Mouse (Mus musculus): ENCODE results near the gene Soga1. TPM values are rescaled to one million over a fixed set of nuclear protein-coding genes. Genes with fewer than 3 reads are reported as not detected.

Gene Soga1
- polyA plus RNA-seq, 1 experiment from 2014 or later = 7.0 TPM

DNA sequence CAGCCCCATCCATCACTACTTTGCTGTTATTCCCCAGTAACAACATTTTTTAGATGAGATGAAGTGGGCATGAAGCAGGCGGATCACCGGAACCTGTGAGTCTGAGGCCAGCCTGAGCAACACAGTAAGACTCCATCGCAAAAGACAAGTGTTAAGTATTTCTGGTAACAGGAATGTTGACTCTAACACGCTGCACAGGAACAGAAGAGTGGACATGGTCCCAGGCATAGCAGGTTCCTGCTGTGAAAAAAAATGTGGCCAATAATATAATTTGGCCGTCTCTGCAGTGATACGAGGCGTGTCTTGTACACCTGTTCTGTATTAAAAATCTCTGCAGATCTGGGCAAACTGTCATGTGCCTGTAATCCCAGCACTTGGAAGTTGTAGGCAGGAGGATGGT, 43.7 kb downstream of the Soga1 start:
- Histone ChIP-seq H3K9me3 (ENCODE audit: control insufficient read depth, low read length) (no peaks in the 10 kb centered on the region), H3K36me3 (ENCODE audit: control insufficient read depth, insufficient read depth, low read length) (peaks cover 19% of the 10 kb centered on the region; the same call in 1 of the 2 replicates)
- no peak for ATAC-seq (ENCODE audit: insufficient number of reproducible peaks, low FRiP score, low TSS enrichment, low read depth)

DNA sequence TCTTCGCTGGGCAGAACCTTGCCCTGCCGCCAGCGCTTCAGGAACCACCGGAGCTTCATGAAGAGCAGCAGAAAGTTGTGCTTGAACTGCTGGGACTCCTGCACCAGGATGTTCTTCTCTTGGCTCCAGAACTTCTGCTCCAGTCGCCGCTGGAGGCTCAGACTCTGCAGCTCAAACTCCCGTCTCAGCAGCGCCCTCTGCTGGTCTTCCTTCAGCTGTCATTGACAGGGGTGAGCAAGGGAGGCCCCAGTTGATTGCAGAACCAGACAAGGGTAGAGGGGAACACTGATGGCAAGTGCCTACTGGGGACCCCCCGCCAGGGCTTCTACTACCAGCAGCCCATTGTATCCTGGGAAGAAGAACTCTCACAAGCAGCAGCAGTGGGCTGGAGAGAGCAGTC, 48.2 kb downstream of the Soga1 start:
- Histone ChIP-seq H3K36me3 (ENCODE audit: control insufficient read depth, insufficient read depth, low read length) (peaks cover 46% of the 10 kb centered on the region), H3K4me3 (ENCODE audit: low read depth, low read length) (no peak overlapping the region), H3K27ac (replicated peaks; ENCODE audit: low read depth, low read length) (no peak overlapping the region), H3K9me3 (ENCODE audit: control insufficient read depth, low read length) (no peaks in the 10 kb centered on the region), H3K4me2 (ENCODE audit: low read depth, severe bottlenecking) (no peak overlapping the region), H3K4me1 (ENCODE audit: control insufficient read depth, insufficient read depth, low read length) (no peaks in the 10 kb centered on the region), H3K27me3 (ENCODE audit: control insufficient read depth, insufficient read depth, low read length) (no peaks in the 10 kb centered on the region), H3K9ac (ENCODE audit: low read length) (no peak overlapping the region)
- DNase-seq (ENCODE audit: low spot score) = peak; percentile 92
- no peak for ATAC-seq (ENCODE audit: insufficient number of reproducible peaks, low FRiP score, low TSS enrichment, low read depth)
- 47% methylated on average over 9 of the region's 9 CpGs for WGBS

More for the DNA sequence above, 43.7 kb downstream of the Soga1 start:
- 91% methylated on average over 7 of the region's 7 CpGs for WGBS
- H3K27ac ChIP-seq (replicated peaks; ENCODE audit: low read depth, low read length) = no peak overlapping the region
- no peak overlapping the region for H3K4me3 ChIP-seq (ENCODE audit: low read depth, low read length)
- H3K4me2 ChIP-seq (ENCODE audit: low read depth, severe bottlenecking) = no peak overlapping the region
- no peaks in the 10 kb centered on the region for H3K4me1 ChIP-seq (ENCODE audit: control insufficient read depth, insufficient read depth, low read length)
- no peaks in the 10 kb centered on the region for H3K27me3 ChIP-seq (ENCODE audit: control insufficient read depth, insufficient read depth, low read length)
- no peak overlapping the region for H3K9ac ChIP-seq (ENCODE audit: low read length)
- no peak for DNase-seq (ENCODE audit: low spot score)

DNA sequence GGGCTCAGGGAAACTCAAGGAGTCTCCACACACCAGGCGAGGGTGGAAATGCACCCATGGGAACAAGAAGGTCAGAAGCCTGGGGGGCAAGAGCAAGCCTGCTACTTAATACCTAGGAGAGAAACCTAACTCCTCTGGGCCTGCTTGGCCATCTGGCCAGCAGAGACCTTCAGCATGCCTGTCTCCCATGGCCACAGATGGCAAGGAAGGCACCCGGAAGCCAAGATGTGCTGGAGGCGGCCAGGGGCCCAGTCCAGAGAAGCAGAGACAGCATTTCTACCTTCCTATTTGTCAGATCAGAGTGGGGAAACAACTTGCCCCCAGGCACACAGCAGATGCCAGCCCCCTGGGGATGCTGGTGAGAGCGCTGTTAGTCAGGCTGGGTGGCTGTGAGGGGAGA, 50.8 kb downstream of the Soga1 start:
- no peak overlapping the region for H3K9ac ChIP-seq (ENCODE audit: low read length)
- H3K27me3 ChIP-seq (ENCODE audit: control insufficient read depth, insufficient read depth, low read length) = no peaks in the 10 kb centered on the region
- H3K36me3 ChIP-seq (ENCODE audit: control insufficient read depth, insufficient read depth, low read length) = peaks cover 63% of the 10 kb centered on the region
- ATAC-seq (ENCODE audit: insufficient number of reproducible peaks, low FRiP score, low TSS enrichment, low read depth) (no peak), DNase-seq (ENCODE audit: low spot score) (no peak)
- H3K4me1 ChIP-seq (ENCODE audit: control insufficient read depth, insufficient read depth, low read length) = no peaks in the 10 kb centered on the region
- H3K4me2 ChIP-seq (ENCODE audit: low read depth, severe bottlenecking) = no peak overlapping the region
- 93% methylated on average over 4 of the region's 4 CpGs for WGBS
- H3K9me3 ChIP-seq (ENCODE audit: control insufficient read depth, low read length) = no peaks in the 10 kb centered on the region; the same call in 1 of the 2 replicates
- H3K4me3 ChIP-seq (ENCODE audit: low read depth, low read length) = no peak overlapping the region
- no peak overlapping the region for H3K27ac ChIP-seq (replicated peaks; ENCODE audit: low read depth, low read length)

DNA sequence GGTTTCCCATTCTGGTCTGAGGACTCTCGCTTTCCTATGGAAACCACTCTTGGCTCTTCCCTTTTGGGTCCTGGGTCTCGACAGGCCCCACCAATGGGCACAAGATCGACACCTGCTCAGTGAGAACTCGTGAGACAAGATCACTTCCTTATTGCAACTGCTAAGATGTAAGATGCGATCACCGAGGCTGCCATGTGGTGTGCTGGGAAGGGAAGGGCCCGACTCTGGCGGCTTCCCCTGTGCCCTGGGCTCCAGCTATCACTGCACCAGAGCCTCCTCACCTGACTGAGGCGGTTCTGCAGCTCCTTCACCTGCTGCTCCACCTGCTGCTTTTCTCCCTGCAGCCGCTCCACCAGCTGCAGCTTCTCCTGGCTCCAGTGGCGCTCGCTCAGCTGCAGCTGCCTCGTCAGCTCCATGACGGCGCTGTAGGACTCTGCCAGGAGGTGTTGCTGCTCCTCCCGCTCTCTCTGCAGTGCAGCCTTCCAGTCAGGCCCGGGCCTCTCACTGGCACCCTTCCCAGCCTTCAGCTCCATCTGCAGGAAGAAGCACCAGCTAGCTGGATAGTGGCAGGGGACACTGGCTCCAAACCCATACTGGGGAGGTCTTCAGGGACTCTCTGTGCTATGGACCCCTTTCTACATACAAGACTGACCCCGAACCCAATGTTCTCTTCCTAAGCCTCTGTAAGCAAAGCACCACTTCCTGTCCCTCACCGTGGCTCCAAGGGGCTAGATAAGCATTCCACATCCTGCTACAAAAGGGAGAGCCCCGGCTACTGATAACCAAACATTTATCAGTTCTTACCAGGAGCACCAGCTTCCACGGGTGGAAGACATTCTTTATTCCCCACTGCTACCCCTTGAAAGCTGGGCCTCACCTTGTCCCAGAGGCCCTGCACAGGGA, 51.7 kb downstream of the Soga1 start:
- WGBS = 91% methylated on average over 21 of the region's 21 CpGs
- no peak for DNase-seq (ENCODE audit: low spot score)
- no peak for ATAC-seq (ENCODE audit: insufficient number of reproducible peaks, low FRiP score, low TSS enrichment, low read depth)
- H3K4me1 ChIP-seq (ENCODE audit: control insufficient read depth, insufficient read depth, low read length) = no peaks in the 10 kb centered on the region
- H3K4me2 ChIP-seq (ENCODE audit: low read depth, severe bottlenecking) = no peak overlapping the region
- H3K9me3 ChIP-seq (ENCODE audit: control insufficient read depth, low read length) = no peaks in the 10 kb centered on the region; the same call in 1 of the 2 replicates
- no peak overlapping the region for H3K27ac ChIP-seq (replicated peaks; ENCODE audit: low read depth, low read length)
- no peaks in the 10 kb centered on the region for H3K27me3 ChIP-seq (ENCODE audit: control insufficient read depth, insufficient read depth, low read length)
- H3K36me3 ChIP-seq (ENCODE audit: control insufficient read depth, insufficient read depth, low read length) = peaks cover 70% of the 10 kb centered on the region
- no peak overlapping the region for H3K4me3 ChIP-seq (ENCODE audit: low read depth, low read length)
- H3K9ac ChIP-seq (ENCODE audit: low read length) = no peak overlapping the region

DNA sequence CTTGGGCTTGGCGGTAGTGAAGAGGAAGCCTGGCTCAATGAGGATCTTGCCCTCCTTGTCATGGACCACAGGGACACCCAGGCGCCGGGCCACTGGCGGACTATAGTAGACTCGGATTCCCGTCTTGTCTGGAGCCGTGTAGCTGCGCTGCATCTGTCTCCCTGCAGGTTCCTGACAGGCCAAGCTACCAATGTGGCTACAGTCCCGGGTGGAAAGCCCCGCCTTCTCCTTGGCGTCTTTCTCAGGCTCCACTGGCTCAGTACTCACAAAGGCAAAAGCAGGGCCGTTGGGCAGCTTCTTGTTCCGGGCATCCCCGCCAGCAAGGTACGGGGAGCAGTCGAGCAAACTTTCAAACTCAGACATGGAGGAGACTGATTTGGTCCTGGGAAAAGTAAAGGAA, 57.9 kb downstream of the Soga1 start:
- Histone ChIP-seq H3K9ac (ENCODE audit: low read length) (no peak overlapping the region), H3K4me3 (ENCODE audit: low read depth, low read length) (no peak overlapping the region)
- ATAC-seq (ENCODE audit: insufficient number of reproducible peaks, low FRiP score, low TSS enrichment, low read depth) = no peak

DNA sequence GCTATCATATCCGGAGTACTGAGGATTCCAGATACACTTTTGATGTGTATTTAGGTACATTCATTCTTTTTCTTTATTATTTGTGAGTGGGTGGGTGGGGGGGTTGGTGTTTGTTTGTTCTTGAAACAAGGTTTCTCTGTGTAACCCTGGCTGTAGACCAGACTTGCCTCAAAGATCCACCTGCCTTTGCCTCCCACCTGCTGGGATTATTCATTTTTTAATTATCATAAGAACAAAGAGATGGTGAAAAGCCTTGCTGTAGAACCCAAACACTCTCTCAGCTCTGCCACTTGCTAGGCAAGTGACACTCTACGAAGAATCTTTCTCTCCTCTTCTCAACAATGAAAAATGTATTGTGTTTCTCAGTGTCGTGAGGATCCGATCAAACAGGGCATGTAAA, 59.8 kb downstream of the Soga1 start:
- Histone ChIP-seq H3K27ac (replicated peaks; ENCODE audit: low read depth, low read length) (no peak overlapping the region), H3K4me1 (ENCODE audit: control insufficient read depth, insufficient read depth, low read length) (no peaks in the 10 kb centered on the region), H3K9ac (ENCODE audit: low read length) (no peak overlapping the region), H3K4me3 (ENCODE audit: low read depth, low read length) (no peak overlapping the region), H3K36me3 (ENCODE audit: control insufficient read depth, insufficient read depth, low read length) (peaks cover 57% of the 10 kb centered on the region), H3K9me3 (ENCODE audit: control insufficient read depth, low read length) (no peaks in the 10 kb centered on the region), H3K4me2 (ENCODE audit: low read depth, severe bottlenecking) (no peak overlapping the region), H3K27me3 (ENCODE audit: control insufficient read depth, insufficient read depth, low read length) (no peaks in the 10 kb centered on the region)
- ATAC-seq (ENCODE audit: insufficient number of reproducible peaks, low FRiP score, low TSS enrichment, low read depth) (no peak), DNase-seq (ENCODE audit: low spot score) (no peak)
- WGBS = 94% methylated on average over 4 of the region's 4 CpGs

More for the DNA sequence above, 57.9 kb downstream of the Soga1 start:
- peaks cover 70% of the 10 kb centered on the region for H3K36me3 ChIP-seq (ENCODE audit: control insufficient read depth, insufficient read depth, low read length)
- WGBS = 93% methylated on average over 16 of the region's 16 CpGs
- no peak overlapping the region for H3K4me2 ChIP-seq (ENCODE audit: low read depth, severe bottlenecking)
- no peaks in the 10 kb centered on the region for H3K4me1 ChIP-seq (ENCODE audit: control insufficient read depth, insufficient read depth, low read length)
- H3K27ac ChIP-seq (replicated peaks; ENCODE audit: low read depth, low read length) = no peak overlapping the region
- no peaks in the 10 kb centered on the region; the same call in 1 of the 2 replicates for H3K9me3 ChIP-seq (ENCODE audit: control insufficient read depth, low read length)
- H3K27me3 ChIP-seq (ENCODE audit: control insufficient read depth, insufficient read depth, low read length) = no peaks in the 10 kb centered on the region
- no peak for DNase-seq (ENCODE audit: low spot score)

DNA sequence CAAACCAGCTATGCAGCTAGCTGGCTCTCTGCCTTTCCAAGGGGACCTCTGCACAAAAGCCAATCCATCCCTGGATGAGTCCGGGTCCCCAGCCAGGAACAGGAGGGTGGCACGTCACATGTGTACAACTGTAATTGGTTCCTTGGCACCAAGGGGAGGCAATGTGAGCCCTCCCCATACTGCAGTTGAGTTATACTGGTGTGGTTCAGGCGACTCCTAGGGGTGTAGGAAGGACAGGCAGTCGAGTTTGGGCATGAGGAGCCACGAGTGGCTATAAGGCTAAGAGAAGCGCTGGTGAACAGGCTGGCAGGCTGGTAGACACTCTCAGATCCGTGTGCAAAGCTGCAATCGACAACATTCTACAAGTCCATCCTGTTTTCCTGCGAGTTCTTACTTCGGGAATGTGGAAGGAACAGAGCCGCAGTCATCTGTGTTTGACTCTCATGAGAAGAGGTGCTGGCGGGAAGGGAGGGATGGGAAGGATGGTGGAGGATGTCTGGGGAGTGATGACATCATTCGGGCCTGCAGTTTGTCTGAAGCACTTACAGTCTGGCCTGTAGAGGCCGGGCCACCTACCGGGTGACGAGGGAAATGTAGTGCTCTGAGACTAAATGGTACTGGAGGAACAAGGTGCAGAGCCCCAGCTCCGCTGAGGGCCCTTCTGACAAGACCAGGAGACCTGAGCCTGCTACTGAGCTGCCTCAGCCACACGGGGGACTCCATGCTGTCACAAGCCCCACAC, 62.4 kb downstream of the Soga1 start:
- H3K4me1 ChIP-seq (ENCODE audit: control insufficient read depth, insufficient read depth, low read length) = 0 out of 2 replicates have a peak, but pooled peaks cover 3% of the 10 kb centered on the region
- no peaks in the 10 kb centered on the region for H3K9me3 ChIP-seq (ENCODE audit: control insufficient read depth, low read length)
- 0 out of 2 replicates have a peak, but pooled peaks have one; percentile 13 for ATAC-seq (ENCODE audit: insufficient number of reproducible peaks, low FRiP score, low TSS enrichment, low read depth)
- H3K9ac ChIP-seq (ENCODE audit: low read length) = no peak overlapping the region
- no peaks in the 10 kb centered on the region for H3K27me3 ChIP-seq (ENCODE audit: control insufficient read depth, insufficient read depth, low read length)
- 79% methylated on average over 18 of the region's 18 CpGs for WGBS
- H3K27ac ChIP-seq (replicated peaks; ENCODE audit: low read depth, low read length) = no peak overlapping the region
- H3K4me2 ChIP-seq (ENCODE audit: low read depth, severe bottlenecking) = no peak overlapping the region
- DNase-seq (ENCODE audit: low spot score) = no peak
- H3K4me3 ChIP-seq (ENCODE audit: low read depth, low read length) = no peak overlapping the region
- peaks cover 41% of the 10 kb centered on the region for H3K36me3 ChIP-seq (ENCODE audit: control insufficient read depth, insufficient read depth, low read length)

DNA sequence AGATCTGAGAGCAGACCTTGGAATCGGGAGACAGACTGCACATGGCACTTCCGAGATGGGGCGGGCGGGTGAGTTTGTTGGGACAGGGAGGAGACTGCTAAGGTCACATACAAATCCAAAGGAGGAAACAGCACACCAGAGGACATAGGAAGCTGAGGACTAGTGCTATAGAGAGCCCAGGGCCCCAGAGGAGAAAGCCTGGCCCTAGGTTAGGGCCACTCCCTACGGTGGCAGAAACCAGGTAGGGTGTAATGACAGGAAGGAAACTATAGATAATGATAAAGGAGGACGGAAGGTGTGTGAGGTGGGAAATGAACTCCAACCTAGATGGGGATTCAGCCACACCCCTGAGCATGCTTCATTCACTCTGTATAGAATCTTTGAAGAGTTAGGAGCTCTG, 66.7 kb downstream of the Soga1 start:
- H3K4me1 ChIP-seq (ENCODE audit: control insufficient read depth, insufficient read depth, low read length) = peaks cover 18% of the 10 kb centered on the region
- H3K4me2 ChIP-seq (ENCODE audit: low read depth, severe bottlenecking) = no peak overlapping the region
- no peak overlapping the region for H3K9ac ChIP-seq (ENCODE audit: low read length)
- no peak overlapping the region for H3K27ac ChIP-seq (replicated peaks; ENCODE audit: low read depth, low read length)
- DNase-seq (ENCODE audit: low spot score) (no peak), ATAC-seq (ENCODE audit: insufficient number of reproducible peaks, low FRiP score, low TSS enrichment, low read depth) (no peak)
- no peak overlapping the region for H3K4me3 ChIP-seq (ENCODE audit: low read depth, low read length)
- no peaks in the 10 kb centered on the region for H3K27me3 ChIP-seq (ENCODE audit: control insufficient read depth, insufficient read depth, low read length)
- no peaks in the 10 kb centered on the region for H3K9me3 ChIP-seq (ENCODE audit: control insufficient read depth, low read length)
- H3K36me3 ChIP-seq (ENCODE audit: control insufficient read depth, insufficient read depth, low read length) = peaks cover 11% of the 10 kb centered on the region
- 89% methylated on average over 6 of the region's 6 CpGs for WGBS
